Mouse (Mus musculus): ENCODE measurements at regions not wholly inside any gene's neighbourhood (a gene's known extent, or its start where the extent isn't known, plus 50 kb on each side); places are given as distances from the start of the nearest gene placed in this dataset.

DNA sequence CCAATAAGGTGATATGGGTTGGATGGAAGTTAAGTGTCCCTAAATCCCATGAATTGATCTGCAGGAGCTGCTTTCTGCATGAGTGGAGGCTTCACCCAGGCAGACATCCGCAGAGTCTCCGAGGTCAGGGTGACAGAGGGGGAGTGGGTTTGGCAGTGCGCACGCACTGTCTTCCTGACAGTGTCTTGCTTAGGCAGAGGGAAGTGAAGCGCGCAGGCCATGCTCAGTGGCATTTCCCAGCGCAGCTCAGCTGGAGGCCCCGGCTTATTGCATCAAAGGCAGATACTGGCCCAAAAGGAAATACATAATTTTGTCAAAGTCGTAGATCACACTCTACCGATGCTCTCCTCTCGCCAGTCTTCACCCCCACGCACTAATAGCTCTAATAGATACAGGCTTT lies 252.7 kb upstream of the Dnajc24 start:
- Histone ChIP-seq H3K27ac (replicated peaks) (no peak overlapping the region), H3K36me3 (no peaks in the 10 kb centered on the region), H3K4me2 (replicated peaks) (no peak overlapping the region), H3K4me3 (no peak overlapping the region), H3K27me3 (no peaks in the 10 kb centered on the region), H3K4me1 (no peaks in the 10 kb centered on the region), H3K9me3 (no peaks in the 10 kb centered on the region), H3K9ac (replicated peaks) (no peak overlapping the region)
- 43% methylated on average over 12 of the region's 12 CpGs for WGBS
- no peak for ATAC-seq (replicated peaks)

DNA sequence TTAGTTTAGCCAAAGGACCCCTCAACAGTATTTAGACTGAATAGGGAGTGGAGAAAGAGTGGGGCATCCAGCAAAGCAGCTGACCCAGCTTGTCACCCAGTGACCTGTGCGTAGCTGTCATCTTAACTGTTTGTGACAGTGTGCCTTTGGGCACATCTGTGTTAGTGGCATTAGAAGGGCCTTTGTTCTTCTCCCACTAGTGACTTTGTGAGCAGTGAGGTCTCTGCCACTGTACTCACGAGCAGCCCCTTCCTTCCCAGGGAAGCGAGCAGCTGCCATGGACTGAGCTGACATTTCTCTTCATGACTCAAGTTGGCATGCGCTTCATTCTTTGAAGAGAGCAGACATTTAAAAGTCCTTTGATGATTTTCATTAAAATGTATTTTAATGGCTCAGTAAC lies 231.0 kb upstream of the Dnajc24 start:
- Histone ChIP-seq H3K27ac (replicated peaks) (no peak overlapping the region), H3K36me3 (no peaks in the 10 kb centered on the region), H3K27me3 (no peaks in the 10 kb centered on the region), H3K4me2 (replicated peaks) (no peak overlapping the region), H3K9me3 (no peaks in the 10 kb centered on the region), H3K4me3 (no peak overlapping the region), H3K4me1 (no peaks in the 10 kb centered on the region), H3K9ac (replicated peaks) (no peak overlapping the region)
- WGBS = 64% methylated on average over 4 of the region's 4 CpGs
- ATAC-seq (replicated peaks) = no peak

DNA sequence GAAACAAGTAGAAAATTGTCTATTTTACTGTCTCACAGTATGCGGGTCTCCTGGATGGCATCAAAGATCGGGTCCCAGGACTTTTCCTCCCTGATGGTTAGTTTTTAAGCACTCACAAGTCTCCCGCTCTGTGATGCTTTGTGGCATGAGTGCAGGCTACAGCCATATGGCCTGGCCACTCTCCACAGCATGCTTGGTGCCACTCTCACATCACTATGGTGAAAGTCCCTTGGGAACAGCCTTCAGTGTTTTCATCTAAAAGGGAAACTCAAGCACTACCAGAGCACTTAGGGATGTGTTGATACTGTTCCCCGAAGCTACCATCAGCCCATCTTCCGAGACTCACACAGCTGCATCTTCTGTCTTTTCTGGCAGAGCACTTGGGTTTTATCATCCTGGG lies 227.8 kb upstream of the Dnajc24 start:
- H3K27ac ChIP-seq (replicated peaks) = no peak overlapping the region
- H3K27me3 ChIP-seq = no peaks in the 10 kb centered on the region
- no peak overlapping the region for H3K4me2 ChIP-seq (replicated peaks)
- 84% methylated on average over 5 of the region's 5 CpGs for WGBS
- no peak for ATAC-seq (replicated peaks)
- no peaks in the 10 kb centered on the region for H3K4me1 ChIP-seq
- no peaks in the 10 kb centered on the region for H3K9me3 ChIP-seq
- no peak overlapping the region for H3K9ac ChIP-seq (replicated peaks)
- H3K4me3 ChIP-seq = no peak overlapping the region
- no peaks in the 10 kb centered on the region for H3K36me3 ChIP-seq

DNA sequence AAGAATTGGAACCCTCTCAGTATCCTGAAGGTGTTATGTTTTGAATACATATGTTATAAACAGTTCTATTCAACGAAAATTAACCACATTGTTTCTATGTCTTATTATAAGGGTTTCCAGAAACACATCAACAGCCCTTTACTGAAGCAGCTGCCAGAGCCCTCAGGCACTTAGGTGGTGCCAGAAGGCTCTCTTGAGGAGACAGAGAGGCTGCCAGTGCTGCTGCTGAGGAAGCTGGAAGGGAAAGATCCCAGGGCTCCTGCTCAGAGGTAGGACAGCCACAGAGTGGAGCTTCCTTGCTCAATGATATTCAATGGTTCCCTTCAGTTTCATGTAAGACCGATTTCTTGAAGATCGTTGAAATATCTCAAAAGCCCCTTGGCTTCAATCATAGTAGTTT lies 226.7 kb upstream of the Dnajc24 start:
- ATAC-seq (replicated peaks) = no peak
- Histone ChIP-seq H3K4me3 (no peak overlapping the region), H3K27ac (replicated peaks) (no peak overlapping the region), H3K27me3 (no peaks in the 10 kb centered on the region), H3K36me3 (no peaks in the 10 kb centered on the region), H3K9ac (replicated peaks) (no peak overlapping the region), H3K4me1 (no peaks in the 10 kb centered on the region), H3K9me3 (no peaks in the 10 kb centered on the region), H3K4me2 (replicated peaks) (no peak overlapping the region)
- 80% methylated on average over 3 of the region's 3 CpGs for WGBS

DNA sequence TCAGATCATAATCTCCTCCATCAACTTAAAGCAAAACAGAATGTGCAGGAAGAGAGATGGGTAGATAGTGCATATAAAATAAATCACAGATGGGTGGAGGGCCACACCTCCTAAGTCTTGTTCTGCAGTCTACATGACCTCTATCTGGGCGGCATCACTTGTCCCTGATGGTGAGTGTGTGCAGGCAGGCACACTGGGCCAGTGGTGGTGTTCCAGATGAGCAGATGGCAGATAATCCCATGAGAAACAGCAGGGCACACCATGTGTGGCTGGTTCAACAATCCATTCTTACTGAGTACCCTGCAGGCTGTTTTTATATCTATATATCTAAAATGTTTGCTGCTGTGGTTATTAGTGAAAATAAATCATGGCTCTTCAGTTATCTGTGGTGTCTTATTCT lies 224.9 kb upstream of the Dnajc24 start:
- no peaks in the 10 kb centered on the region for H3K4me1 ChIP-seq
- no peak overlapping the region for H3K9ac ChIP-seq (replicated peaks)
- H3K9me3 ChIP-seq = no peaks in the 10 kb centered on the region
- no peaks in the 10 kb centered on the region for H3K36me3 ChIP-seq
- no peak overlapping the region for H3K27ac ChIP-seq (replicated peaks)
- H3K4me2 ChIP-seq (replicated peaks) = no peak overlapping the region
- H3K27me3 ChIP-seq = no peaks in the 10 kb centered on the region
- WGBS = 91% methylated on average over 1 of the region's 1 CpGs
- no peak for ATAC-seq (replicated peaks)
- H3K4me3 ChIP-seq = no peak overlapping the region

DNA sequence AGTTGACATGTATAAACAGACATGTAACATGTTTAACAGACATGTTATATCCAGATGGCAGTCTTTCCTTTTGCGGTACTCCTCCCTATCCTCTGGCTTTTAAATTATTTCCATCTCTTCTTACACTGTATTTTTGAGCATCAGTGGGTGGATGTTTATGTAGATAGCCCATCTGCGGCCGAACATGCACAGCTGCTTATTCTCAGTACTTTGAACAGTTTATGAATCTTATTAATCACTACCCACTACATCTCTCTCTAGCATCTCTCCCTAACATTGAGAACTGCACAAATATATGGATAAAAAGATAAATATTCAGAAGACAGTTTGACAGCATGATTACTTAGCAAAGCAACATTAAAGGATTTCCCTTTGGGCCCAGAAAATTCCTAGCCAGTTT lies 212.8 kb upstream of the Dnajc24 start:
- H3K36me3 ChIP-seq = no peaks in the 10 kb centered on the region
- 79% methylated on average over 3 of the region's 3 CpGs for WGBS
- H3K4me1 ChIP-seq = 0 out of 2 replicates have a peak, but pooled peaks cover 2% of the 10 kb centered on the region
- H3K4me2 ChIP-seq (replicated peaks) = no peak overlapping the region
- no peak overlapping the region for H3K27ac ChIP-seq (replicated peaks)
- no peak overlapping the region for H3K4me3 ChIP-seq
- no peak overlapping the region for H3K9ac ChIP-seq (replicated peaks)
- no peaks in the 10 kb centered on the region for H3K9me3 ChIP-seq
- ATAC-seq (replicated peaks) = no peak
- no peaks in the 10 kb centered on the region for H3K27me3 ChIP-seq

DNA sequence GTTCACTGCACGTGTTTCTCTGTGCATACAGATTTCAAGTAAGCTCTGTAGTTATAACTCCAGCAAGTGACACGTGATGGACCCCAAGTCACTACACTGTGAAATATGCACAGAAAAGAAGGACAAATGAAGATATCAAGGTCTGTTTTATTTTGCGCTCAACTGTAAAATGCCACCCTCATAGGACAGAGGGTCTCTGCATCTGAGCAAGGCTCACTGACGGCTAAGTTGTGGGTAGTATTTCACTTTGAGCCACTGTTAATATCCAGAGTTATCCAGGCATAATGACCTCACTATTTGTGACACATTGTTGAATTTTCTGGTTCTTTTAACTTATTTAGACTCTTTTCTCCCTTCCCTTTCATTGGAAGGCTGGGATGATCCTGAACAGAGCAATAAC lies 210.4 kb upstream of the Dnajc24 start:
- Histone ChIP-seq H3K9me3 (no peaks in the 10 kb centered on the region), H3K27ac (replicated peaks) (no peak overlapping the region), H3K4me3 (no peak overlapping the region), H3K9ac (replicated peaks) (no peak overlapping the region), H3K27me3 (no peaks in the 10 kb centered on the region), H3K4me1 (0 out of 2 replicates have a peak, but pooled peaks cover 5% of the 10 kb centered on the region), H3K36me3 (no peaks in the 10 kb centered on the region), H3K4me2 (replicated peaks) (no peak overlapping the region)
- WGBS = 64% methylated on average over 4 of the region's 4 CpGs
- ATAC-seq (replicated peaks) = no peak

DNA sequence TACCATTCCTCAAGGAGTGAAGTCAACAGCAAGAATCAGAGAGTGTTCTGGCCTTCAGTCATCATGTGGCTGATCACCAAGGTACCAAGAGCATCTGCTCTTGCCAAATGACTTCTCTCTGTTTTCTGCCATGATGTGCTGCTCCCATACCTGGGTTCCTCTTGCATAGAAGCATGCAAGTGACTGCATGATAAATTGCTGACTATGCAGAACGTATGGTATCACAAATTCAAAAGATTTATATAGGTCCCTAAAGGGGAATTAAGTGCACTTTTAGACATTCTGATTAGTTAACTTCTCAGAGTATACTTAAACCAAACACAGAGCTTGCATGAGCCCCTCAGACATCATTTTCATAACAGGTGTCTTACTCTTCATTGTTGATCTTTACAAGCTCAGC lies 207.4 kb upstream of the Dnajc24 start:
- H3K9ac ChIP-seq (replicated peaks) = no peak overlapping the region
- no peak overlapping the region for H3K4me2 ChIP-seq (replicated peaks)
- H3K36me3 ChIP-seq = no peaks in the 10 kb centered on the region
- H3K27me3 ChIP-seq = no peaks in the 10 kb centered on the region
- no peaks in the 10 kb centered on the region for H3K9me3 ChIP-seq
- ATAC-seq (replicated peaks) = no peak
- H3K4me1 ChIP-seq = 0 out of 2 replicates have a peak, but pooled peaks cover 5% of the 10 kb centered on the region
- H3K4me3 ChIP-seq = no peak overlapping the region
- 89% methylated on average over 1 of the region's 1 CpGs for WGBS
- no peak overlapping the region for H3K27ac ChIP-seq (replicated peaks)

DNA sequence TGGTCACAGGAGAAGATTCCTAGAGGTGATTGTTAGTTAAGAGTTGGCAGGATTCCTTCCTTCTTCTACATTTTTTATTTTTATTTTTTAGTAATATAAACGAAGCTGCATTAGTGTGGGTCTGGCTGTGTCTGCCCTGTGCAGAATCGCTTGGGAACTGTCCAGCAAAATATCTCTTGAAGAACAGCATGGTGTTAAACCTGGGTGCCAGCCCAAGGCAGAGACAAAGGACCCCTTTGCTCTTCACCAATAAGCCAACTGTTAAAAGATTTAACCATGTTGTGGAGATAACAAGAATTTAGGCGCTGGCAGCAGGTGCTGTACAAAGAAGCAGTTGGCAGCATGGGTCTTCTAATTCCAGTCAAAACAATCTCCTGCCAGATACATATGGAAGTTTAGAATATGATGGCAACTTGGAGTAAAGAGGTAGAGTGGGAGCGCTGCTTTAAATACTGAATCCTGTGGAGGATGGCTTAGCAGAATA lies 205.5 kb upstream of the Dnajc24 start:
- 60% methylated on average over 4 of the region's 4 CpGs for WGBS
- H3K4me1 ChIP-seq = 0 out of 2 replicates have a peak, but pooled peaks cover 5% of the 10 kb centered on the region

DNA sequence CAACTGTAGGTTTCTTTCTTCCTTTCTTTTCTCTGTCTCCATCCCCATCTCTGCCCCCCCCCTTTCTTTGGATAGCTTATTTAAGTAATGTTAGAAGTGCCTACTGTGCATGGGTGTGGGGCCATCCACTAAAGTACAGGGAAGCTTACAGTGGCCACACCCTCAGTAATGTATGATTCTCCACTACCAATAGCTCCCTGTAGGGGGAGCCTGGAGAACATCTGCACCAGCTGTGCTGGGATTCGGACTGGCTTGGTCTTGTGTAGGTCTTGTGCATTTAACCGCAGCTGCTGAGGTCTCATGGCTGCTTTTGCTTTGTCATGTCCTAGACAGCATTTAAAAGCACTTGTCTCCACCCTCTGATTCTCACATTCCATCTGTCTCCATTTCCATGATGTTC lies 196.8 kb upstream of the Dnajc24 start:
- no peak for ATAC-seq (replicated peaks)
- 98% methylated on average over 2 of the region's 2 CpGs for WGBS
- no peak overlapping the region for H3K4me3 ChIP-seq

More for the DNA sequence above, 205.5 kb upstream of the Dnajc24 start:
- peak; percentile 55; the same call in 1 of the 2 replicates for ATAC-seq (replicated peaks)
- H3K9ac ChIP-seq (replicated peaks) = no peak overlapping the region
- H3K36me3 ChIP-seq = no peaks in the 10 kb centered on the region
- no peak overlapping the region for H3K27ac ChIP-seq (replicated peaks)
- H3K9me3 ChIP-seq = no peaks in the 10 kb centered on the region
- H3K4me3 ChIP-seq = no peak overlapping the region
- H3K27me3 ChIP-seq = no peaks in the 10 kb centered on the region
- no peak overlapping the region for H3K4me2 ChIP-seq (replicated peaks)

DNA sequence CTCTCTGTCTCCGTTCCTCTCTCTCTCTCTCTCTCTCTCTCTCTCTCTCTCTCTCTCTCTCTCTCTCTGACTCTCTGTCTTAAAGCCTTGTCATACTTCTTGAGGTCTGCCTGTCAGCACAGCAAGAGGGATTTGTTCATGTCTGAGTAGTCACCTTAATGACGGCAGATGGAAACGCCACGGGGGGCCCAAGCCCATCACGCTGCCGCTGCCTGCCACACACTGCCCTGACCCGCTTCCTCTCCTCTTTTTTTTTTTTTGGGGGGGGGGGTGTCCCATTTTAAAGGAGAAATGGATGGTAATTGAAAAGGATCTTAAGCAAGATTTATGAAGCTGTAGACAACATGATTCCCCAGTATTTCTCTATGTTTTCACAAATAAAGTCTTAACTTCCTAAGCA lies 191.8 kb upstream of the Dnajc24 start:
- Histone ChIP-seq H3K27ac (replicated peaks) (no peak overlapping the region), H3K4me3 (peak overlapping the region; percentile 31; the same call in 1 of the 2 replicates), H3K4me2 (replicated peaks) (peak overlapping the region; percentile 55), H3K36me3 (no peaks in the 10 kb centered on the region), H3K9ac (replicated peaks) (no peak overlapping the region), H3K27me3 (0 out of 2 replicates have a peak, but pooled peaks cover 5% of the 10 kb centered on the region), H3K9me3 (no peaks in the 10 kb centered on the region), H3K4me1 (peaks cover 30% of the 10 kb centered on the region)
- 2% methylated on average over 7 of the region's 7 CpGs for WGBS
- ATAC-seq (replicated peaks) = peak; percentile 38

More for the DNA sequence above, 196.8 kb upstream of the Dnajc24 start:
- Histone ChIP-seq H3K36me3 (no peaks in the 10 kb centered on the region), H3K4me1 (peaks cover 12% of the 10 kb centered on the region), H3K27me3 (no peaks in the 10 kb centered on the region), H3K27ac (replicated peaks) (no peak overlapping the region), H3K9me3 (no peaks in the 10 kb centered on the region), H3K4me2 (replicated peaks) (no peak overlapping the region), H3K9ac (replicated peaks) (no peak overlapping the region)

DNA sequence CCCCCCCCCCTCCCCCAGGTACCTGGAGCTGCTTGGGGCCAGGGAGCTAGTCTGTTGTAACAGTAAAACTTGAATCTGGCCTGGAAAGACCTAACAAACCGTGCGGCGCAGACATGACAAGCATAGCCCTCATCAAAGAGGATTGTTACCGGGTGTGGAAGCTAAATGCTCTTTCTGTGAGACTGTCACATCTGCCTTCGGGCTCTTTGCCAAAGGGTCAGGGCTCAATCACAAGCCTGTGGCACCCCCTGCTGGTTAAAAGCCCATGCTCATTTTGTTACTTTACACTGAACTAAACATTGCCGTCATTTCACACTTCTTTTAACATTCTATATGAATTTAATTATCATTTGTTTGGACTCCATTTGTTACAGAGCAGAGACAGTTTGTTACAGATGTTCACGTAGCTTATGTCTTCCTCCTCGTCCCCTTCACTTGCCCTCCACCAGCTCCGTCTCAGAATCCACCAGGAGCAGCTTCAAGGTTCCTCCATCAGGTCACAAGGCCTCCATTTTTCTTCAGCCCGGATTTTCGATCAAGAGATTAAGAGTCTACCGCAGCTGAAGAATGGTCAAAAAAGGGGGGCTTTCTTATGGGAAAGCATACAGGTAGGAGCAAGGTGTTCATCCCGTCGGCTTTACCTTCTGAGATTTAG lies 191.1 kb upstream of the Dnajc24 start:
- Histone ChIP-seq H3K27me3 (0 out of 2 replicates have a peak, but pooled peaks cover 5% of the 10 kb centered on the region), H3K4me3 (peak overlapping the region; percentile 31), H3K4me2 (replicated peaks) (peak overlapping the region; percentile 55), H3K27ac (replicated peaks) (peak overlapping the region; percentile 66), H3K9me3 (no peaks in the 10 kb centered on the region), H3K36me3 (no peaks in the 10 kb centered on the region), H3K9ac (replicated peaks) (peak overlapping the region; percentile 29), H3K4me1 (peaks cover 30% of the 10 kb centered on the region)
- WGBS = 4% methylated on average over 14 of the region's 14 CpGs
- peak; percentile 90 for ATAC-seq (replicated peaks)

DNA sequence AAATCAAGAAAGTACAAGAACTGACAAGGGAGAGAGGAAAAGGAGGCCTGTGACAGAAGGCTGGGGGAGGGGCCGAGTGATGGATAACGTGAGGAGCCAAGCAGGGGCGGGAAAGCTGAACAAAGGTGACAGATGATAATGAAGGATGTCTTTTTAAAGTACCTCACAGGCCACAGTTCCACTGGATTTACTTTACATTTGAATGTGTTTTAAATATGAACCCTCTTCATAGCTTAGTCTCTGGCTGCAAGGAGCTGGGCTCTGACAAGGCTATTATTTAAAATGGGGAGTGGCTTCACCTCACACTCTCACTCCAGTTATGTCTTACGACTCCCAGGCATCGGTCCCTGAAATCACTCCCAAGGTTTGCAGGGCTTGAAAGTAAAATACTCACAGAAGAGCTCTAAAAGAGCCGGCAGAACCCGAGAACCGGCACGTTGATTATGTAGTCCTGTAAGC lies 190.6 kb upstream of the Dnajc24 start:
- 2% methylated on average over 9 of the region's 9 CpGs for WGBS
- H3K36me3 ChIP-seq = no peaks in the 10 kb centered on the region
- H3K9ac ChIP-seq (replicated peaks) = peak overlapping the region; percentile 29
- peak overlapping the region; percentile 66 for H3K27ac ChIP-seq (replicated peaks)
- H3K9me3 ChIP-seq = no peaks in the 10 kb centered on the region
- peak overlapping the region; percentile 55 for H3K4me2 ChIP-seq (replicated peaks)
- H3K4me3 ChIP-seq = peak overlapping the region; percentile 31
- 0 out of 2 replicates have a peak, but pooled peaks cover 5% of the 10 kb centered on the region for H3K27me3 ChIP-seq
- ATAC-seq (replicated peaks) = peak; percentile 64
- H3K4me1 ChIP-seq = peaks cover 30% of the 10 kb centered on the region

Measured in forebrain, embryonic 15.5 days (tissue).